Mouse (Mus musculus): Measurements from ENCODE around the gene Lrp2. TPM values are rescaled to one million over a fixed set of nuclear protein-coding genes. Genes with fewer than 3 reads are reported as not detected.
"Not testable (repeated sequence)": the region's sequence is repeated elsewhere in the genome, so short reads cannot be mapped to it uniquely, and the experiment has no call there.

The Lrp2 gene
- polyA plus RNA-seq, 1 experiment: 1.5 TPM

DNA sequence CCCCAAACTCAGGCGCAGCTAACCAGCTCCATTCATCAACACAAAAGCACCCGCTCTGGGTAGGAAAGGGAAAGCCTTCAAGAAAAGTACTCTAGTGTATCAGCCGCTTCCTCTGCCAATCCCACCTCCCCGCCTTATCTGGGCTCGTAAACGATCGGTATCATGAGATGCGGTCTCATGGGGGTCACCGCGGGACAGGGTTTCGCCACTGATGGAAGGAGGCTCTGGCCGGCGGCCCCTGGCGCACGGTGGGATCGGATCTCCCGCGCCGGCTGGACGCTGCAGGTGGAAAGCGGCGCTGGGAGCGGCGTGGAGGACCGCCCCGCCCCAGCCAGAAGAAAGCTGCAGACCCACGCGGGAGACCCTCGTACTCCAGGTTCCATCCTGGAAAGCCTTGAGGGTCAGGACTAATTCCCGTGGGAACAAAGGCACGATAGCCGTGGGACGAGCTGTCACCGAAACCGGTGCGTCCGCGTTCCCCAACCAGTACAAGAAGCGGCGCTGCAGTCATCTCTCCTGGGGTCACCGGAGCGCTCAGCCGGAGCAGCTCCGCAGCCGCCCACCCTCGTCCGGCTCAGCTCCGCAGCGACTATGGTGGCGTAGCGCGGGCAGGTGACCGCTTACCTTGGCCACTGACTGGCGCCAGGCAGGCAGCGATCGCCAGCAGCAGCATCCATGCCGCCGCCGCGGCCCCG lies 527 bp downstream of the Lrp2 start:
- H3K4me3 ChIP-seq (ENCODE audit: insufficient read depth, low read length): peak overlapping the region; percentile 60
- no peak overlapping the region for H3K27ac ChIP-seq (ENCODE audit: insufficient read depth, low read length)
- H3K4me1 ChIP-seq (ENCODE audit: control insufficient read depth, insufficient read depth, low read length): no peaks in the 10 kb centered on the region
- TF ChIP-seq POLR2A (IDR thresholded peaks at IDR 0.05; ENCODE audit: low read depth, low read length) (no peak), CTCF (IDR thresholded peaks at IDR 0.05; ENCODE audit: borderline replicate concordance, insufficient read depth, low read length) (no peak)

DNA sequence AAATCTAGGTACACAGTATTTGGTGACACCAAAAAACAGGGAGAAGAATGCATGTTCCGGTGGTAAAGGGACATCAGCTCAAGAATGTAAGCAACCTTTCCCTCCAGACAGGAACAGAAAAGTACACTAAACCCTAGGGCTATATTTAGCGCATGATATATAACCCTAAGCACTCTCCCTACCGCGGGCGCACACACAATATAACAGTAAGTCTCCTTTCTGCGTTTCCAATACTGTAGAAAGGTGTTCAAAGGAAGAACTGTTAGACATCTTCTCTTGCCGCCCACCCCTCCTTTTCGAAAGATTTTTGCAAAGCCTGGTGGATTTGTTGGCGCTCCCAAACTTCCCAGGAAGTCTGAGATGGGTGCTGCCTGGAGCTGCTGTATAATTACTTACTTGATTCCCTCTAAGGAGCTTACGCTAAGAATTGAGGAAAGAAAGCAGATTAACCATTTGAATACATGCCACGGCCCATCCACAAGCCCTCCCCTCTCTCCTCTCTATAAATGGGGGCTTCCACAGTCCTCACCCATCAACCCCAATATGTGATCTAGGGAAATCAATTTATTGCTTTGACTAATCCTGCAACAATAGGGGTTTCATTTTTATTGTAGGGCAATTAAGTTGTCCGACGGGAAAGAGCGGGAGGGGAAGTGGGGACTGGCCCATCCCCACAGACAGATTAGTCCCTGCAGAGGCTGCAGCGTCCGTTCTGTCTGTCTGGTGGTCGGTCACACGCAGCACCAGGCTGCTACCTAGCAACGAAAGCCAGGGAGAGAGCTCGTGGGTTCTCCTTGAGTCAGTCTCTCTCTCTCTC lies 1.5 kb downstream of the Lrp2 start:
- no peak overlapping the region for H3K27ac ChIP-seq (ENCODE audit: insufficient read depth, low read length)
- peak overlapping the region; percentile 32 for H3K4me3 ChIP-seq (ENCODE audit: insufficient read depth, low read length)
- TF ChIP-seq POLR2A (IDR thresholded peaks at IDR 0.05; ENCODE audit: low read depth, low read length) (no peak), CTCF (IDR thresholded peaks at IDR 0.05; ENCODE audit: borderline replicate concordance, insufficient read depth, low read length) (no peak)
- no peaks in the 10 kb centered on the region for H3K4me1 ChIP-seq (ENCODE audit: control insufficient read depth, insufficient read depth, low read length)

DNA sequence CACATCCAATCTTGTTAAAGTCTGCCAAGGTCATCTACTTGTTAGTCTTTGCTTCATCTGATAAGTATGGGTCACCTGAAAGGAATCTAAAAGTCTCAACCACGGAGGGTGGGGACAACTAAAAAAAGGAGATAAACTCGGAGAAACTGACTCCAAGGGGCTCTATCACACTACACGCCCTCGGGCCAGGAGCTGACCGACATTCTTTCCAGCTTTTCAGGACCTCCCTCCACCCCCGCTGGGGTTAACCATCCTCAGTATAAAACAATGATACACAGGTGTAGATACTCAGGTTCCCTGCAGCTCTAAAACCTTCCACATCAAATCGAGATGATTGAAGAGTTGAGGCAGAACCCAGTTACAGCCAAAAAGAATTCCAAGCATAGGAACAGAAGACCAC lies 3.0 kb downstream of the Lrp2 start:
- Histone ChIP-seq H3K27ac (ENCODE audit: insufficient read depth, low read length) (no peak overlapping the region), H3K4me1 (ENCODE audit: control insufficient read depth, insufficient read depth, low read length) (no peaks in the 10 kb centered on the region), H3K4me3 (ENCODE audit: insufficient read depth, low read length) (no peak overlapping the region)
- TF ChIP-seq CTCF (IDR thresholded peaks at IDR 0.05; ENCODE audit: borderline replicate concordance, insufficient read depth, low read length): no peak
- no peak for TF ChIP-seq POLR2A (IDR thresholded peaks at IDR 0.05; ENCODE audit: low read depth, low read length)

DNA sequence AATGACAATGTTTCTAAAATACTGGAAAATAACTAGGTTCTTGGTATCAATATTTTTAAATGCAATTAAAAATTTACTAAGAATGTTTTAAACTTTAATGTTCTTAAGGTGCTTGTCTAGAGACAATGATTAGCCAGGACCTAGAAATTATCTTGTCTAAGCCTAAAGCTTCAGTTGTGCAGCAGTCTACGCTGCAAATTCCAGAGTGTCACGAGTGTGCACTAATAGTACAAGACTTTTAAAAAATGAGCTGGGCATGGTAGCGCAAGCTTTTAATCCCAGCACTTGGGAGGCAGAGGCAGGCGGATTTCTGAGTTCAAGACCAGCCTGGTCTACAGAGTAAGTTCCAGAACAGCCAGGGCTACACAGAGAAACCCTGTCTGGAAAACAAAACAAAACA lies 3.8 kb downstream of the Lrp2 start:
- H3K4me3 ChIP-seq (ENCODE audit: insufficient read depth, low read length); H3K4me1 ChIP-seq (ENCODE audit: control insufficient read depth, insufficient read depth, low read length); H3K27ac ChIP-seq (ENCODE audit: insufficient read depth, low read length): not testable (repeated sequence)

DNA sequence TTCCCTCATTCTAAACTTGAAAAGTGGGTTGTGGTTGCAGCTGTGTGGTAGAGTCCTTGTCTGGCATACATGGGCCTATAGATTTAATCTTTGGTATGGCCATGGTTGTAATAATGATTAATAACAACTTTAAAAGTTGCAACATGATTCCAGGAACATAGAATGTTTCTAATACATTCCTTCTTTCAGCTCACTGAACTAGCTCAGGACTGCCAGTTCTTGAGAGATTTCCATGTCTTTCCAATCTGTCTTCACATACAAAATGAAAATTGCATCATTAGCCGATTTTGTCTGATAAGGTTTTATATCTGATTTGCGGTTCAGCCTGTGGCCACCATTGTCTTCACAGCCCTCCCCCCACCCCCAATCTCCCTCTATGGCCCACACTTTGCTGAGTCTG lies 5.8 kb downstream of the Lrp2 start:
- H3K4me3 ChIP-seq (ENCODE audit: insufficient read depth, low read length): no peak overlapping the region
- no peak overlapping the region for H3K27ac ChIP-seq (ENCODE audit: insufficient read depth, low read length)
- H3K4me1 ChIP-seq (ENCODE audit: control insufficient read depth, insufficient read depth, low read length): no peaks in the 10 kb centered on the region
- no peak for TF ChIP-seq POLR2A (IDR thresholded peaks at IDR 0.05; ENCODE audit: low read depth, low read length)
- no peak for TF ChIP-seq CTCF (IDR thresholded peaks at IDR 0.05; ENCODE audit: borderline replicate concordance, insufficient read depth, low read length)

DNA sequence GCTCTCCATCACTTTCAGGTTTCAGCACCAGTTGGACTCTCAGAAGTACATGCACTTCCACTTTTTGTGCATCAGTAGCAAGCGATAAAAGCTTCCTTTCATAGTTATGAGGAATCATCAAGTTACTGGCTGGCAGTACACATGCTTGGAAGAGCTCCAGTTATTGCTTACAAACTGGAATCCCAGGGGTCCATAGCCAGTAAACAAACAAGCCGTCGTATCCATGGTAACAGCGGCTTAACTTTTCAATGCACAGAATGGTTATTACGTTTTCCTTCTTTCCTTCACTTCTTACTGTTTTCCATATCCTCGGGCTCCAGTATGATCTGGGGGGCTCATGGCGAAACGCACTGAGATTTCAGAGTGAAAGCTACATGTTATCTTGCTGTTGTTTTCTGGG lies 7.7 kb downstream of the Lrp2 start:
- no peaks in the 10 kb centered on the region for H3K4me1 ChIP-seq (ENCODE audit: control insufficient read depth, insufficient read depth, low read length)
- TF ChIP-seq POLR2A (IDR thresholded peaks at IDR 0.05; ENCODE audit: low read depth, low read length) (no peak), CTCF (IDR thresholded peaks at IDR 0.05; ENCODE audit: borderline replicate concordance, insufficient read depth, low read length) (no peak)
- H3K4me3 ChIP-seq (ENCODE audit: insufficient read depth, low read length): no peak overlapping the region
- no peak overlapping the region for H3K27ac ChIP-seq (ENCODE audit: insufficient read depth, low read length)

DNA sequence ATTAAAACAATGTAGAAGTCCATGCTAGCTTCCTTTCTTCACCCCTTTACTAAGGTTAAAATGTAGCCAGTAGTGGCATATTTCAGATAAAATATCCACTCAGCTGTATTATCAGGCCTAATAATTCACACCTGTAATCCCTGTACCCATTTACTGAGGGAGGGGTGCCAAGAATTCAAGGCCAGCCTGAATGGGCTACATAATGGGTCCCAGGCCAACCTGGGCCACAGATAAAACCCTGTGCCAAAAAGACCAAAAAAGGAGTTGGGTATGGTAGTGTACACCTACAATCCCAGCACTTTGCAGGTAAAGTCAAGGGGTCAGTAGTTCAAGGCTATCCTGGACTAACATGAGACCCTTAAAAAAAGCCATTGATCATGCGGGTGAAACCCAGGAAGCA lies 9.3 kb downstream of the Lrp2 start:
- Histone ChIP-seq H3K4me1 (ENCODE audit: control insufficient read depth, insufficient read depth, low read length) (no peaks in the 10 kb centered on the region), H3K4me3 (ENCODE audit: insufficient read depth, low read length) (no peak overlapping the region), H3K27ac (ENCODE audit: insufficient read depth, low read length) (no peak overlapping the region)
- no peak for TF ChIP-seq CTCF (IDR thresholded peaks at IDR 0.05; ENCODE audit: borderline replicate concordance, insufficient read depth, low read length)
- TF ChIP-seq POLR2A (IDR thresholded peaks at IDR 0.05; ENCODE audit: low read depth, low read length): no peak

DNA sequence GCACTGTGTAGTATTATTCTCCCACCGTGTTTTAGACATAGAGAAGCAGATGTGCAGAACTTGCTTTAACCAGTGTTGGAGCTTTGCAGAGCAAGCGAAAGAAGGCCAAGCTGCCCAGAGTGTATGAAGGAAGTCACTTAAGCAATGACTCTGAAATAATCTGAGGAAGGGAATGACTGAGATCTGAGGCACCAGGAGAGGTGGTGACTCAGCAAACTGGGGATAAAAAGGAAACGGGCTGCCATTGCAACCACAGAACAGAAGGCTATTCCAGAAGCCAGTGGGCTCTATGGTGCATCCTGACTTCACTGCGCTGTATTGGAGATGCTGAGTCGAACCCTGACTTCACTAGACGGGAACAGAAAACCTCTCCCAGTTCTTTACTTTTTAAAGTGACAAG lies 10.9 kb downstream of the Lrp2 start:
- Histone ChIP-seq H3K4me1 (ENCODE audit: control insufficient read depth, insufficient read depth, low read length) (no peaks in the 10 kb centered on the region), H3K27ac (ENCODE audit: insufficient read depth, low read length) (no peak overlapping the region), H3K4me3 (ENCODE audit: insufficient read depth, low read length) (no peak overlapping the region)
- TF ChIP-seq POLR2A (IDR thresholded peaks at IDR 0.05; ENCODE audit: low read depth, low read length) (no peak), CTCF (IDR thresholded peaks at IDR 0.05; ENCODE audit: borderline replicate concordance, insufficient read depth, low read length) (no peak)

DNA sequence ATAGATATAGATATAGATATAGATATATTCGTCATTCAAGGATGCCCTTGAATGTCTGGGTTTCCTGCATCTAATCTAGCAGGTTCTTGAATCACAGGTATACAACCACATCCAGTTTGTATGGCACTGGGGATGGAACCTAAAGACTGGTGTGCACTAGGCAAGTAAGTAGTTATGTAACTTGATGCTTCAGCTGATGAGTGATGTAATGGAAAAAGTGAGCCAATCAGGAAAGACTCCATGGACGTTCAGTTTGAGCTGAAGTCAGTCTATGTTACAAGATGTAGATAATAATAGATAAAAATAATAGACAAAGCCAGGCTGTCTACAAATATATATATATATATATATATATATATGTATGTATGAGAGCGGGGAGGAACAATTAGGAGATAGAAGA lies 11.6 kb downstream of the Lrp2 start:
- TF ChIP-seq POLR2A (IDR thresholded peaks at IDR 0.05; ENCODE audit: low read depth, low read length): no peak
- no peak for TF ChIP-seq CTCF (IDR thresholded peaks at IDR 0.05; ENCODE audit: borderline replicate concordance, insufficient read depth, low read length)
- Histone ChIP-seq H3K27ac (ENCODE audit: insufficient read depth, low read length) (no peak overlapping the region), H3K4me3 (ENCODE audit: insufficient read depth, low read length) (no peak overlapping the region), H3K4me1 (ENCODE audit: control insufficient read depth, insufficient read depth, low read length) (no peaks in the 10 kb centered on the region)

DNA sequence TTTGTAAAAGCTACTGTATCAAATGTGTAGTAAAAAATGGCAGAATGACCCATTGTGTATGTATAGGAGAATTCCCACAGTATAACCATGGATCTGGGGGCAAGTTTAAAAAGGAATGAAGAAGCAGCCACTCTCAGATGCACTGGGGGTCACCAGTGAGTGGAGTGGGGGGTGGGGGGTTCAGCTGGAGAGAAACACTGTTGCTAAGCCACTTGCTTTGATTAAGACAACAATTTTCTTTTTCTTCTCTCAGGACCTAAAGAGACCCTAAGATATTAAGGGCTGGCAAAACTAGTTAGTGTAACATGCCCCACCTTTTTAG lies 12.2 kb downstream of the Lrp2 start:
- Histone ChIP-seq H3K27ac (ENCODE audit: insufficient read depth, low read length) (no peak overlapping the region), H3K4me1 (ENCODE audit: control insufficient read depth, insufficient read depth, low read length) (no peaks in the 10 kb centered on the region), H3K4me3 (ENCODE audit: insufficient read depth, low read length) (no peak overlapping the region)
- TF ChIP-seq POLR2A (IDR thresholded peaks at IDR 0.05; ENCODE audit: low read depth, low read length): no peak
- no peak for TF ChIP-seq CTCF (IDR thresholded peaks at IDR 0.05; ENCODE audit: borderline replicate concordance, insufficient read depth, low read length)

Measured in embryonic fibroblast, embryonic 13.5 days (primary cell).